Mouse (Mus musculus) midbrain, embryonic 12.5 days (tissue): Measurements from ENCODE around the gene Sod3. TPM values are rescaled to one million over a fixed set of nuclear protein-coding genes. Genes with fewer than 3 reads are reported as not detected.
A peak's percentile ranks its signal among the peaks of the same experiment; 100 is the strongest.

ENCODE experiments used
- ATAC-seq: fragments of 200-750 bp; cut with Nextera tagmentation; 2 replicates; pipeline ENCODE4 v1.8.0; 2017; ENCODE audit warnings: low read depth, moderate TSS enrichment, moderate library complexity; ENCODE audit not compliant: low FRiP score
- H3K27ac ChIP-seq: fragments of 300-500 bp; sonication (generic); replicated peaks from 2 replicates; pipeline ENCODE4 v1.5.1; 2016; ENCODE audit warnings: mild to moderate bottlenecking
- H3K27me3 ChIP-seq: fragments of 300-500 bp; sonication (generic); 2 replicates; pipeline ENCODE4 v1.6.1; 2016; ENCODE audit warnings: mild to moderate bottlenecking
- H3K36me3 ChIP-seq: fragments of 300-500 bp; sonication (generic); 2 replicates; pipeline ENCODE4 v1.6.1; 2016
- H3K4me1 ChIP-seq: fragments of 300-500 bp; sonication (generic); 2 replicates; pipeline ENCODE4 v1.6.1; 2016
- H3K4me2 ChIP-seq: fragments of 300-500 bp; sonication (generic); replicated peaks from 2 replicates; pipeline ENCODE4 v1.6.1; 2016; ENCODE audit warnings: mild to moderate bottlenecking, moderate library complexity
- H3K4me3 ChIP-seq: fragments of 300-500 bp; sonication (generic); 2 replicates; pipeline ENCODE4 v1.5.1; 2016; ENCODE audit warnings: mild to moderate bottlenecking
- H3K9ac ChIP-seq: fragments of 300-500 bp; sonication (generic); replicated peaks from 2 replicates; pipeline ENCODE4 v1.6.1; 2016; ENCODE audit warnings: mild to moderate bottlenecking, moderate library complexity
- H3K9me3 ChIP-seq: fragments of 300-500 bp; sonication (generic); 2 replicates; pipeline ENCODE4 v1.6.1; 2016; ENCODE audit warnings: mild to moderate bottlenecking
- WGBS: fragments of 180-500 bp; shearing (Covaris S2); methylation state at CpG from one replicate; pipeline ENCODE4 v1.1.7; 2016; 5-methylcytosine and 5-hydroxymethylcytosine counted together
- polyA plus RNA-seq: library from polyadenylated mRNA; unstranded; fragments of >200 nt; fragmentation: Nextera tagmentation; extraction: Ambion mirVana; gene quantifications from 2 replicates; pipeline ENCODE4 v1.2.1, GENCODE M21; 2016

The Sod3 gene
- polyA plus RNA-seq, 1 experiment from 2014 or later: 0.36 TPM

DNA sequence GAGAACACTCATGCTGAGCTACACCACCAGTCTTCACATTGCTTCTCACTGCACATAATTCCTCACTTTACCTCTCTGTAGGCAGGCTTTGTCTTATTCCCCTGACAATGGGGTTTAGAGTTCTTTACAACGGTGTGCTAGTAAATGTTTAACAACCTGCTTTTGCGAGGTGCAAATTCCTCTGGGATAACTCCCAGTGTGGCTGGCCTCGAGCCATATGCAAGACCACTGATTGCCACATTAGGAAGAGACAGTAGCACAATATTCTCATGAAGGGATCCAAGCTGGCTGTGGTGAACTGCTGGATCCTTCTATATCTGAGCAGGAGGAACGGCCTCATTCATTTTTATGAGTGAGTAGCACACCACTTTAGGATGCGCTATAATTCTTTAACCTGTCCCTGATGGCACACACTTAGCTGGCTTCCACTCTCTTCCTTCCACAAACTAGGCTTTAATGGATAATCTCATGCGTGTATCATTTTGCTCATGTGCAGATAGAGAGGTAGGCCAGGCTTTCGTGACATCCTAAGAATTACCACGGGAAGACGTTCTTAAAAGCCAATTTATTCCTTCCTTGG lies 6.3 kb upstream of the Sod3 start:
- WGBS: 70% methylated on average over 9 of the region's 9 CpGs
- no peaks in the 10 kb centered on the region for H3K9me3 ChIP-seq
- H3K36me3 ChIP-seq: no peaks in the 10 kb centered on the region
- H3K9ac ChIP-seq: no peak overlapping the region
- no peak for ATAC-seq
- H3K4me1 ChIP-seq: peaks cover 4% of the 10 kb centered on the region; the same call in 1 of the 2 replicates
- H3K4me2 ChIP-seq: no peak overlapping the region
- H3K27me3 ChIP-seq: no peaks in the 10 kb centered on the region
- H3K4me3 ChIP-seq: no peak overlapping the region
- H3K27ac ChIP-seq: no peak overlapping the region

DNA sequence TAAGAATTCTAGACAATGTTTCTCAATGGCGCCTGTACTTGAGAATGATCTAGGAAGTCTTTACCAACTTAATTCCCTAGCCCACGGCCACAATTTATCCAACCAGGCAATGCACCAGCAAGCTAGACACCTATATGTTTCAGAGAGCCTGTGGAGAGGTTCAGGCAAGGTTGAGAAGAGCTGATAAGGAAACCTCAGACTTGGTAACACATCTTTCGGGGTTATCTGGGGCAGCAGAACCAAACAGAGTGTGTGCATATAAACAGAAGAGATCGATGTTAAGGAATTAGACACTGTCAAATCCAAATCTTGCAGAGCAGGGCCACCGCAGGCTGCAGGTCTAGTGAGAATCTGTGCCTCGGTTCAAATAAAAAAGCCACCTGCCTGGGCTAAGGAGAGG lies 5.5 kb upstream of the Sod3 start:
- Histone ChIP-seq H3K4me2 (no peak overlapping the region), H3K27ac (no peak overlapping the region), H3K4me3 (no peak overlapping the region), H3K9ac (no peak overlapping the region), H3K9me3 (no peaks in the 10 kb centered on the region), H3K36me3 (no peaks in the 10 kb centered on the region), H3K4me1 (peaks cover 11% of the 10 kb centered on the region; the same call in 1 of the 2 replicates), H3K27me3 (no peaks in the 10 kb centered on the region)
- 88% methylated on average over 6 of the region's 6 CpGs for WGBS
- ATAC-seq: no peak

GRCm38 (mm10) chr5:52360286-52361049 lies 3.1 kb upstream of the Sod3 start:
- ATAC-seq: peak; percentile 51
- no peak overlapping the region for H3K4me2 ChIP-seq
- H3K27ac ChIP-seq: no peak overlapping the region

DNA sequence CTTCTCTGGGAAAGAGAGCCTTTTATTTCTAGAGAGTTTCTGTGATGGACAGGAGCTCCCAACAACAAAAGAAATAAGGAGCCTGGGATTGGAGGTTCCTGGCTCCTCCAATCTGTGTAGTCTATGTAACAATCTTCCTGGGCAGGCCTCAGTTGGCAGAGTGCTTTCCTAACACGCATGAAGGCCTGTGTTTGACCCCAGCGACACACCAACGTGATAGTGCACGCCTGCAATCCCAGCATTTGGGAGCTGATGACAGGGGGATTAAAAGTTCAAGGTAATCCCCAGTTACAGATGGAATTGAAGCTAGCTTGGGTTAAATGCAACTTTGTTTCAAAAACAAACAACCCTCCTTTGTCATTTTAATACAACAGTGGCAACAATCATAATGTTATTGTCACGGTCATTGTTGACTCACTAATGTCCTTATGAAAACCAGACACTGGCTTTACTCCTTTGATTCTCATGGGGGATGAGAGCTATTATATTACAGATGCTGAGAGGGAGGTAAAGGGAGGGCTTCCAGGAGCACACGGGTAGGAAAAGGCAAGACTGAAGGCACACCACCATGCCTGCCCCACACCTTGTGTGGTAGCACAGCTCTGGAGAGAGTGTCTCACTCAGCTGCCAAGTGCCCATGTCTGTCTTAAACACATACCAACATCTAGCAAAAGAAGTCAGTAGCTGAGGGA lies 669 bp upstream of the Sod3 start:
- no peak overlapping the region for H3K9ac ChIP-seq
- H3K36me3 ChIP-seq: no peaks in the 10 kb centered on the region
- H3K27me3 ChIP-seq: peaks cover 27% of the 10 kb centered on the region
- H3K4me3 ChIP-seq: no peak overlapping the region
- H3K9me3 ChIP-seq: no peaks in the 10 kb centered on the region
- WGBS: 37% methylated on average over 6 of the region's 6 CpGs
- no peak overlapping the region for H3K4me2 ChIP-seq
- ATAC-seq: peak; percentile 41; the same call in 1 of the 2 replicates
- no peak overlapping the region for H3K27ac ChIP-seq
- peaks cover 20% of the 10 kb centered on the region; the same call in 1 of the 2 replicates for H3K4me1 ChIP-seq

More at GRCm38 (mm10) chr5:52360286-52361049, 3.1 kb upstream of the Sod3 start:
- Histone ChIP-seq H3K36me3 (no peaks in the 10 kb centered on the region), H3K9ac (no peak overlapping the region), H3K27me3 (peaks cover 13% of the 10 kb centered on the region), H3K4me3 (no peak overlapping the region), H3K9me3 (no peaks in the 10 kb centered on the region), H3K4me1 (peaks cover 20% of the 10 kb centered on the region; the same call in 1 of the 2 replicates)
- WGBS: 73% methylated on average over 21 of the region's 21 CpGs

DNA sequence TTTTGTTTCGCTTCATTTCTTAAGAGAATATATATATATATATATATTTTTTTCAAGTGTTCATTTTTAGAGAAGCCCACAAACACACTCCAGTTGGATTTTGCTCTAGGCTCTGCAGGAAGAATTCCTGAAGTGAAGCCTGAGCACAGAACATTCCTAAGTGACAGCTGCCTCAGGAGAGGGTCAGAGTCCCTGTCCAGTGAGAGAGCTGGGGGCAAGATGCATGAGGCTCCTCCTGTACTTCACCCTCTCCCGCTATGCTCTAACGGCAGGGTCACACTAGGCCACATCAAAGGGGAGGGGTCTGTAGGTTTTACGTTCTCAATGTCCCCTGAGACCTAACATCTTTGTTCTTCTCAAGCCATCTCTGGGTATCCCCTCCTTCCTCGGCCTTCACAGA lies 930 bp downstream of the Sod3 start:
- no peaks in the 10 kb centered on the region for H3K9me3 ChIP-seq
- ATAC-seq: no peak
- WGBS: 71% methylated on average over 5 of the region's 5 CpGs
- no peak overlapping the region for H3K9ac ChIP-seq
- H3K4me1 ChIP-seq: peaks cover 20% of the 10 kb centered on the region; the same call in 1 of the 2 replicates
- no peak overlapping the region for H3K27ac ChIP-seq
- no peaks in the 10 kb centered on the region for H3K36me3 ChIP-seq
- H3K4me3 ChIP-seq: no peak overlapping the region
- H3K27me3 ChIP-seq: peaks cover 41% of the 10 kb centered on the region
- H3K4me2 ChIP-seq: no peak overlapping the region

DNA sequence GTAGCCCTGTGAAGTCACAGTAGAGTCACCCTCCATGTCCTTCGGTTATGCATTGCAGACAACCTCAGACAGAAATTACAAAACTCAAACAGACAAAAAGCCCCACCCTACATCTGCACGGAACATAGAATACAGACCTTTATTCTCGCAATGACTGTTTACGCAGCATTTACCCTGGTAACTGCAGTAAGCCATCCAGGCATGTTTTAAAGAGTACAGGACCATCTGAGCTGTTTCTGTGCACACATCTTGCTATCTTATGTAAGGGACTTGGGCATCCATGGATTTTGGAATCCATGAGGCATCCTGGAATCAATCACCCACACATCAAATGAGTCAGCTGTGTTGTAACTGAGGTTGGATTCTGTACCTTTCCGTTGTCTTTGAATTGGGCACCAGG lies 2.3 kb downstream of the Sod3 start:
- no peak for ATAC-seq
- 91% methylated on average over 5 of the region's 5 CpGs for WGBS
- no peak overlapping the region for H3K9ac ChIP-seq
- peaks cover 41% of the 10 kb centered on the region for H3K27me3 ChIP-seq
- no peak overlapping the region for H3K4me2 ChIP-seq
- H3K9me3 ChIP-seq: no peaks in the 10 kb centered on the region
- H3K36me3 ChIP-seq: no peaks in the 10 kb centered on the region
- no peak overlapping the region for H3K4me3 ChIP-seq
- no peak overlapping the region for H3K27ac ChIP-seq
- peaks cover 15% of the 10 kb centered on the region; the same call in 1 of the 2 replicates for H3K4me1 ChIP-seq

- ATAC-seq: no peak
- Histone ChIP-seq H3K27ac (no peak overlapping the region), H3K4me1 (peaks cover 15% of the 10 kb centered on the region; the same call in 1 of the 2 replicates), H3K4me2 (no peak overlapping the region), H3K9ac (no peak overlapping the region), H3K4me3 (no peak overlapping the region), H3K27me3 (peaks cover 41% of the 10 kb centered on the region), H3K9me3 (no peaks in the 10 kb centered on the region), H3K36me3 (no peaks in the 10 kb centered on the region)
- WGBS: 71% methylated on average over 2 of the region's 2 CpGs
Measured at GRCm38 (mm10) chr5:52366661-52367060, 3.1 kb downstream of the Sod3 start.

DNA sequence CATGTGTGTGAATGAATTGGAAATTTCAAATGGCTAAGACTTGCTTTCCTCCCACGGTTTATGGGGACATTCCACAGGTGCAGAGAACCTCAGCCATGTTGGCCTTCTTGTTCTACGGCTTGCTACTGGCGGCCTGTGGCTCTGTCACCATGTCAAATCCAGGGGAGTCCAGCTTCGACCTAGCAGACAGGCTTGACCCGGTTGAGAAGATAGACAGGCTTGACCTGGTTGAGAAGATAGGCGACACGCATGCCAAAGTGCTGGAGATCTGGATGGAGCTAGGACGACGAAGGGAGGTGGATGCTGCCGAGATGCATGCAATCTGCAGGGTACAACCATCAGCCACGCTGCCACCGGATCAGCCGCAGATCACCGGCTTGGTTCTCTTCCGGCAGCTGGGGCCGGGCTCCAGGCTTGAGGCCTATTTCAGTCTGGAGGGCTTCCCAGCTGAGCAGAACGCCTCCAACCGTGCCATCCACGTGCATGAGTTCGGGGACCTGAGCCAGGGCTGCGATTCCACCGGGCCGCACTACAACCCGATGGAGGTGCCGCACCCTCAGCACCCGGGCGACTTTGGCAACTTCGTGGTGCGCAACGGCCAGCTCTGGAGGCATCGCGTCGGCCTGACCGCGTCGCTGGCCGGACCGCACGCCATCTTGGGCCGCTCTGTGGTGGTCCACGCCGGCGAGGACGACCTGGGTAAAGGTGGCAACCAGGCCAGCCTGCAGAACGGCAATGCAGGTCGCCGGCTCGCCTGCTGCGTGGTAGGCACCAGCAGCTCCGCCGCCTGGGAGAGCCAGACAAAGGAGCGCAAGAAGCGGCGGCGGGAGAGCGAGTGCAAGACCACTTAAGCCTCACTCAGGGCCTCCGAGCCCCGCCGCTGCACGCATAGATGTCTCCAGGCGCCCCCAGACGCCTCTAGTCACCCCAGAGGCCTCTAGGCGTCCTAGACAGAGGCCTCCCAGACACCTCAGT lies 4.6 kb downstream of the Sod3 start:
- WGBS: 52% methylated on average over 63 of the region's 63 CpGs
- Histone ChIP-seq H3K9ac (no peak overlapping the region), H3K27me3 (peaks cover 41% of the 10 kb centered on the region), H3K9me3 (no peaks in the 10 kb centered on the region), H3K36me3 (no peaks in the 10 kb centered on the region), H3K4me2 (peak overlapping the region; percentile 38), H3K4me1 (peaks cover 8% of the 10 kb centered on the region; the same call in 1 of the 2 replicates), H3K27ac (no peak overlapping the region), H3K4me3 (0 out of 2 replicates have a peak overlapping the region, but pooled peaks have one; percentile 1)
- peak; percentile 41 for ATAC-seq

GRCm38 (mm10) chr5:52370901-52371300 lies 7.3 kb downstream of the Sod3 start:
- Histone ChIP-seq H3K27ac (no peak overlapping the region), H3K9me3 (no peaks in the 10 kb centered on the region), H3K9ac (no peak overlapping the region), H3K4me3 (no peak overlapping the region), H3K4me1 (no peaks in the 10 kb centered on the region), H3K4me2 (no peak overlapping the region), H3K27me3 (peaks cover 28% of the 10 kb centered on the region), H3K36me3 (no peaks in the 10 kb centered on the region)
- WGBS: 93% methylated on average over 6 of the region's 6 CpGs
- ATAC-seq: no peak

GRCm38 (mm10) chr5:52375847-52376246 lies 12.3 kb downstream of the Sod3 start:
- Histone ChIP-seq H3K4me2 (no peak overlapping the region), H3K27ac (no peak overlapping the region), H3K27me3 (no peaks in the 10 kb centered on the region), H3K9ac (no peak overlapping the region), H3K9me3 (no peaks in the 10 kb centered on the region), H3K4me3 (no peak overlapping the region), H3K36me3 (no peaks in the 10 kb centered on the region), H3K4me1 (no peaks in the 10 kb centered on the region)
- WGBS: 88% methylated on average over 9 of the region's 9 CpGs
- ATAC-seq: no peak

DNA sequence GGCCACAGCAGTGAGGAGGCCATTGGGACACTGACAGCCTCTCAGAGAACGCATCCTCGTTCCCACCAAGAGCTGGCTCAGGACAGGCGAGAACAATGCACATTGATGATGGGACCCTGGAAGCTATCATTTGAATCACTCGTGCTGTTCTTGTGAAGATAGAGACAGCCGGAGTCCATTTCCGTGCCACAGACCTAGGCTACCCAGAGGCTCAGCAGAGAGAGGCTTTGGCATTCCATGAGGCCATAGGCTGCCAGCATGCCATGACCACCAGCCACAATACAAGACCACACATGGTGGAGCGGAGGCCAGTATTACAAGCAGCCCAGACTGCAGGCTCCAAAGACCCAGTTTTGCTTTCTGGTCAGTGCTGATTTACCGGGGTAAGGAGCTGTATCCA lies 19.2 kb downstream of the Sod3 start:
- Histone ChIP-seq H3K4me3 (no peak overlapping the region), H3K4me1 (no peaks in the 10 kb centered on the region), H3K27me3 (no peaks in the 10 kb centered on the region), H3K9me3 (no peaks in the 10 kb centered on the region), H3K9ac (no peak overlapping the region), H3K4me2 (no peak overlapping the region), H3K27ac (no peak overlapping the region), H3K36me3 (no peaks in the 10 kb centered on the region)
- whole genome bisulfite sequencing: 79% methylated on average over 8 of the region's 8 CpGs
- ATAC-seq: no peak
